Mouse (Mus musculus): ENCODE results near the gene Rps18.

- TF ChIP-seq CTCF (IDR thresholded peaks at IDR 0.05; ENCODE audit: borderline replicate concordance, insufficient read depth, low read length) (no peak), POLR2A (IDR thresholded peaks at IDR 0.05; ENCODE audit: low read depth, low read length) (no peak)
These were observed 22.8 kb downstream of the Rps18 start for GRCm38 (mm10) chr17:33932970-33933369.

Measured in embryonic fibroblast, embryonic 13.5 days (primary cell).